Mouse (Mus musculus): ENCODE measurements around the gene Hlcs.

- TF ChIP-seq POLR2A (IDR thresholded peaks at IDR 0.05; ENCODE audit: low read depth, low read length) (no peak), CTCF (conservative IDR thresholded peaks at IDR 0.05; ENCODE audit: insufficient read depth, insufficient read length, low read depth, low read length) (no peak)
Measured at GRCm38 (mm10) chr16:94229890-94230289, 83.5 kb downstream of the Hlcs start.

All from kidney, adult 2 months (tissue).